Mouse (Mus musculus) embryonic facial prominence, embryonic 11.5 days (tissue): ENCODE measurements around the gene Trmt61a. TPM values are rescaled to one million over a fixed set of nuclear protein-coding genes. Genes with fewer than 3 reads are reported as not detected.
A peak's percentile ranks its signal among the peaks of the same experiment; 100 is the strongest.

Experiments used
- ATAC-seq: fragments of 200-750 bp; cut with Nextera tagmentation; replicated peaks from 2 replicates; pipeline ENCODE4 v1.8.0; 2017; ENCODE audit warnings: low read depth; ENCODE audit not compliant: insufficient number of reproducible peaks, low FRiP score, low TSS enrichment
- DNase-seq: peaks from one replicate; pipeline ENCODE4 v3.0.0-alpha.2; 2015; ENCODE audit warnings: low spot score
- H3K27ac ChIP-seq: fragments of 300-500 bp; sonication (generic); replicated peaks from 2 replicates; pipeline ENCODE4 v1.5.1; 2014; ENCODE audit warnings: mild to moderate bottlenecking, low read depth, low read length, control low read depth
- H3K27me3 ChIP-seq: fragments of 300-500 bp; sonication (generic); 2 replicates; pipeline ENCODE4 v1.6.1; 2014; ENCODE audit warnings: mild to moderate bottlenecking, low read length, moderate library complexity, mixed read lengths; ENCODE audit not compliant: control insufficient read depth, insufficient read depth
- H3K36me3 ChIP-seq: fragments of 300-500 bp; sonication (generic); replicated peaks from 2 replicates; pipeline ENCODE4 v1.6.1; 2014; ENCODE audit warnings: low read depth, mild to moderate bottlenecking, low read length, moderate library complexity, mixed read lengths; ENCODE audit not compliant: control insufficient read depth, insufficient read depth
- H3K4me1 ChIP-seq: fragments of 300-500 bp; sonication (generic); 2 replicates; pipeline ENCODE4 v1.6.1; 2014; ENCODE audit warnings: low read length, mixed read lengths; ENCODE audit not compliant: control insufficient read depth, insufficient read depth
- H3K4me2 ChIP-seq: fragments of 300-500 bp; sonication (generic); 2 replicates; pipeline ENCODE4 v1.6.1; 2014; ENCODE audit warnings: low read depth, mild to moderate bottlenecking, control low read depth, low read length, moderate library complexity
- H3K4me3 ChIP-seq: fragments of 300-500 bp; sonication (generic); 2 replicates; pipeline ENCODE4 v1.5.1; 2014; ENCODE audit warnings: low read depth, low read length, control low read depth
- H3K9ac ChIP-seq: fragments of 300-500 bp; sonication (generic); replicated peaks from 2 replicates; pipeline ENCODE4 v1.6.1; 2014; ENCODE audit warnings: mild to moderate bottlenecking, control low read depth, low read length
- H3K9me3 ChIP-seq: fragments of 300-500 bp; sonication (generic); replicated peaks from 2 replicates; pipeline ENCODE4 v1.6.1; 2016; ENCODE audit warnings: mild to moderate bottlenecking, low read length, inconsistent platforms, mixed read lengths; ENCODE audit not compliant: control insufficient read depth
- WGBS: fragments of 180-500 bp; shearing (Covaris S2); extraction: QIAGEN DNeasy Blood & Tissue Kit; methylation state at CpG from one replicate; pipeline ENCODE4 v1.1.7; 2014; 5-methylcytosine and 5-hydroxymethylcytosine counted together
- polyA plus RNA-seq: library from polyadenylated mRNA; unstranded; fragments of >200 nt; fragmentation: Nextera tagmentation; extraction: Ambion mirVana; gene quantifications from 2 replicates; pipeline ENCODE4 v1.2.1, GENCODE M21; 2014

Gene Trmt61a
- polyA plus RNA-seq, 1 experiment from 2014 or later: 3.8 TPM

DNA sequence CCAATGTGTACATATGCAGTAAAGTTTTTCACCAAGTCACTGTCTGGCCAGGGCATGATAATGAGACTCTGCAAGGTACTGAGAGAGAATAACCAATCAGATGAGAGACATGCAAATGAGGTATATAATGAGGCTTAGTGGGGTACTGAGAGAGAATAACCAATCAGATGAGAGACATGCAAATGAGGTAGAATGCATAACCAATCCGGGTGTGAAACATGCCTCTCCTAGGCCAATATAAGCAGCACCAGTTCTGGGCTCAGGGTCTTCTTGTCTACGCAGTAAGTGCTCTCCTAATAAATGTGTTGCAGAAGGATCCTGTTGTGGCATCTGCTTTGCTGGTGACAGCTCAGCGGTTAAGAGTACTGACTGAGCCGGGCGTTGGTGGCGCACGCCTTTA lies 38.6 kb downstream of the Trmt61a start:
- ATAC-seq (no peak), DNase-seq (no peak)
- H3K27me3 ChIP-seq: no peaks in the 10 kb centered on the region
- no peak overlapping the region for H3K27ac ChIP-seq
- WGBS: 96% methylated on average over 7 of the region's 7 CpGs
- H3K36me3 ChIP-seq: no peaks in the 10 kb centered on the region; the same call in 1 of the 2 replicates
- H3K9ac ChIP-seq: no peak overlapping the region
- no peaks in the 10 kb centered on the region for H3K9me3 ChIP-seq
- no peaks in the 10 kb centered on the region for H3K4me1 ChIP-seq
- no peak overlapping the region for H3K4me2 ChIP-seq
- H3K4me3 ChIP-seq: no peak overlapping the region

- H3K9ac ChIP-seq: no peak overlapping the region
- H3K4me3 ChIP-seq: no peak overlapping the region
- WGBS: 33% methylated on average over 8 of the region's 8 CpGs
- H3K36me3 ChIP-seq: no peaks in the 10 kb centered on the region; the same call in 1 of the 2 replicates
- no peaks in the 10 kb centered on the region for H3K4me1 ChIP-seq
- DNase-seq (peak; percentile 44), ATAC-seq (no peak; the same call in 1 of the 2 replicates)
- H3K9me3 ChIP-seq: no peaks in the 10 kb centered on the region
- H3K4me2 ChIP-seq: no peak overlapping the region
- peak overlapping the region; percentile 31; the same call in 1 of the 2 replicates for H3K27ac ChIP-seq
- H3K27me3 ChIP-seq: no peaks in the 10 kb centered on the region
These were observed 40.8 kb downstream of the Trmt61a start for GRCm38 (mm10) chr12:111718656-111719055.

- WGBS: 85% methylated on average over 4 of the region's 4 CpGs
- no peak overlapping the region for H3K9ac ChIP-seq
- no peak for ATAC-seq
These were observed 42.3 kb downstream of the Trmt61a start for GRCm38 (mm10) chr12:111720222-111720621.

DNA sequence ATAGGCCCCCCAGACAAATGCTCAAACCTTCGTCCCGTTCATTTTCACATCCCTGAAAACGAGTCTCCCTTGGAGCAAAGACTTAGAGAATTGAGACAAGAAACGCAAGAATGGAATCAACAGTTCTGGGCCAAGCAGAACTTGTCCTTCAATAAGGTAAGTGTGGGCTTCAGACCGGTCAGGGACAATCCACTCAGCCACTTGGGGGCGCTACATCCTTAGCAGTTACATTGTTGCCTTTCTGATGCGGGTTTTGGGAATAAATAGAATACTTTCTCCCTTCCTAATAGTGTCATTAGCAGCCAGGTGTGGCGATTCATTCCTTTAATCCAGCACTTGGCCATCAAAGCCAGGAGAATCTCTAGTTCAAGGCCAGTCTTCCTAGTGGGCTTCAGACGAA lies 44.7 kb downstream of the Trmt61a start:
- 73% methylated on average over 9 of the region's 9 CpGs for WGBS
- no peaks in the 10 kb centered on the region for H3K36me3 ChIP-seq
- H3K9me3 ChIP-seq: no peaks in the 10 kb centered on the region
- H3K9ac ChIP-seq: no peak overlapping the region
- no peak overlapping the region for H3K4me2 ChIP-seq
- no peaks in the 10 kb centered on the region for H3K27me3 ChIP-seq
- H3K4me1 ChIP-seq: no peaks in the 10 kb centered on the region
- ATAC-seq (no peak), DNase-seq (no peak)
- no peak overlapping the region for H3K27ac ChIP-seq
- H3K4me3 ChIP-seq: no peak overlapping the region

More at GRCm38 (mm10) chr12:111720222-111720621, 42.3 kb downstream of the Trmt61a start:
- Histone ChIP-seq H3K9me3 (no peaks in the 10 kb centered on the region), H3K27me3 (no peaks in the 10 kb centered on the region), H3K36me3 (no peaks in the 10 kb centered on the region), H3K4me3 (no peak overlapping the region), H3K27ac (no peak overlapping the region), H3K4me1 (no peaks in the 10 kb centered on the region), H3K4me2 (no peak overlapping the region)
- no peak for DNase-seq

GRCm38 (mm10) chr12:111724638-111725337 lies 46.9 kb downstream of the Trmt61a start:
- ATAC-seq (0 out of 2 replicates have a peak, but pooled peaks have one; percentile 41), DNase-seq (no peak)
- Histone ChIP-seq H3K27ac (no peak overlapping the region), H3K4me1 (no peaks in the 10 kb centered on the region), H3K9me3 (no peaks in the 10 kb centered on the region), H3K4me2 (no peak overlapping the region), H3K9ac (no peak overlapping the region), H3K27me3 (no peaks in the 10 kb centered on the region), H3K36me3 (no peaks in the 10 kb centered on the region), H3K4me3 (no peak overlapping the region)
- WGBS: 51% methylated on average over 6 of the region's 6 CpGs

- H3K4me1 ChIP-seq: no peaks in the 10 kb centered on the region
- no peak overlapping the region for H3K4me3 ChIP-seq
- H3K9me3 ChIP-seq: no peaks in the 10 kb centered on the region
- no peak overlapping the region for H3K27ac ChIP-seq
- ATAC-seq: no peak
- no peaks in the 10 kb centered on the region for H3K27me3 ChIP-seq
- no peak overlapping the region for H3K9ac ChIP-seq
- H3K36me3 ChIP-seq: no peaks in the 10 kb centered on the region
- 65% methylated on average over 12 of the region's 12 CpGs for WGBS
- no peak overlapping the region for H3K4me2 ChIP-seq
- no peak for DNase-seq
These were observed 47.6 kb downstream of the Trmt61a start for GRCm38 (mm10) chr12:111725338-111726121.

DNA sequence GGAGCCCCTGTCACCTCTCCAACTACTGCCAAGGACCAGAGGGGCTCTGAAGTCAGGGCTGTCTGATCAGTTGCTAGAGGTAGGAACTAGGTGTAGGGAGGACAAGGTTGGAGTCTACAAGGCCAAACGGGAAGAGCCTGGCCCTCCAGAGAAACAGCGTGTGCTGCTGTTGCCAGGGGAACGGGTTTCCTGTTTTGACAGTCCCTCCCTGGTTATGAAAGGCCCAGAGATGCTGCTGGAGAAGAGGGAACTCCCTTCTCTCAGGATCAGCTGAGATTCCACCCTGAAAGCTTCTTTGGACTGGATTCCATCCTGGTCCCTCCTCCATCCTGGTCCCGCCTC lies 48.2 kb downstream of the Trmt61a start:
- no peak overlapping the region for H3K27ac ChIP-seq

DNA sequence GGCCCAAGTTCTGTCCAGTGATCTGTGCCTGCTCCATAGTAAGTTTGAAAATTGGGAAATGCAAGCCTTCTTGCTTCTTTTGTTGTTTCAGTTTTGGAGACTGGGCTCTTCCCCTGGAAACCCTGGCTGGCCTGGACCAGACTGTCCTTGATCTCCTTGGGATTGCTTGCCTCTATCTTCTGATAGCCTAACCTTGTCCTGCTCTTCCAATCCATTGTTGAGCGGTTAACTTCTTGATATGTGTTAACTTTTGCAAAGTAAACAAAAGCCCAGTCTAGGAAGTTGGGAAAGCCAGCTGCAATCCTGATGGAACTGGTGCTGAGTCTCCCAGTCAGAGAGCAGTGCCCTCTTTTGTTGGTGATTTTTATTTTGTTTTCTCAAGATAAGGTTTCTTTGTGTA lies 50.1 kb downstream of the Trmt61a start:
- no peak for DNase-seq
- 96% methylated on average over 1 of the region's 1 CpGs for WGBS
- H3K4me1 ChIP-seq: no peaks in the 10 kb centered on the region

More for the DNA sequence above, 48.2 kb downstream of the Trmt61a start:
- Histone ChIP-seq H3K4me1 (no peaks in the 10 kb centered on the region), H3K4me3 (no peak overlapping the region), H3K27me3 (no peaks in the 10 kb centered on the region), H3K9me3 (no peaks in the 10 kb centered on the region), H3K36me3 (no peaks in the 10 kb centered on the region), H3K9ac (no peak overlapping the region), H3K4me2 (no peak overlapping the region)
- ATAC-seq (no peak), DNase-seq (no peak)
- WGBS: 64% methylated on average over 4 of the region's 4 CpGs

More for the DNA sequence above, 50.1 kb downstream of the Trmt61a start:
- H3K9ac ChIP-seq: no peak overlapping the region
- H3K36me3 ChIP-seq: no peaks in the 10 kb centered on the region
- no peak overlapping the region for H3K4me3 ChIP-seq
- H3K27ac ChIP-seq: no peak overlapping the region
- no peak for ATAC-seq
- no peaks in the 10 kb centered on the region for H3K9me3 ChIP-seq
- H3K4me2 ChIP-seq: no peak overlapping the region
- H3K27me3 ChIP-seq: no peaks in the 10 kb centered on the region
